In genomic region chr1:24133853-24134252, GRCm38 (mm10) we compare ENCODE assay signal across 11 mouse cellular contexts. TPM values are rescaled to one million over a fixed set of nuclear protein-coding genes. Genes with fewer than 3 reads are reported as not detected.
DNase-seq lines count a peak whose midpoint lies in the region; ATAC-seq lines count a peak whose summit lies in the region.
"Had no signal": no experiment of that assay in that cellular context is flagged by ENCODE, and none has a peak within 500 bp of the region (broad histone marks: within the 10 kb centered on the region; RNA-seq: fewer than 3 reads in every experiment).

No protein-coding gene starts in this region.

- intact Hi-C loops in heart, postnatal 10 days (cut with DNase I), result no loop called here

- 0 out of 2 replicates have a peak, but pooled peaks cover 3% of the 10 kb centered on the region for H3K27me3 ChIP-seq in heart, embryonic 13.5 days (replicated peaks)
- H3K27me3 ChIP-seq in embryonic facial prominence, embryonic 13.5 days, result no peaks in the 10 kb centered on the region
- H3K27me3 ChIP-seq in hindbrain, embryonic 12.5 days, result no peaks in the 10 kb centered on the region
- no peaks in the 10 kb centered on the region for H3K27me3 ChIP-seq in midbrain, embryonic 15.5 days (replicated peaks)
- no peaks in the 10 kb centered on the region for H3K27me3 ChIP-seq in liver, embryonic 11.5 days (replicated peaks; ENCODE audit: control insufficient read depth, insufficient read depth, low read length)

- no peak overlapping the region for H3K4me3 ChIP-seq in heart, embryonic 13.5 days
- H3K4me3 ChIP-seq in embryonic facial prominence, embryonic 13.5 days, result no peak overlapping the region
- H3K4me3 ChIP-seq in hindbrain, embryonic 12.5 days, result no peak overlapping the region
- 0 out of 2 replicates have a peak overlapping the region, but pooled peaks have one; percentile 5 for H3K4me3 ChIP-seq in midbrain, embryonic 15.5 days
- no peak overlapping the region for H3K4me3 ChIP-seq in liver, embryonic 11.5 days (ENCODE audit: low read depth, low read length)
- H3K4me3 ChIP-seq: myocyte had no signal

- H3K27ac ChIP-seq in heart, embryonic 13.5 days (replicated peaks), result no peak overlapping the region
- H3K27ac ChIP-seq in embryonic facial prominence, embryonic 13.5 days, result no peak overlapping the region
- no peak overlapping the region for H3K27ac ChIP-seq in hindbrain, embryonic 12.5 days
- no peak overlapping the region for H3K27ac ChIP-seq in midbrain, embryonic 15.5 days
- no peak overlapping the region for H3K27ac ChIP-seq in liver, embryonic 11.5 days (ENCODE audit: low read depth, low read length)

- no peak for ATAC-seq in heart, embryonic 13.5 days (ENCODE audit: extremely low read depth, insufficient number of reproducible peaks, low FRiP score, low TSS enrichment)
- no peak for ATAC-seq in embryonic facial prominence, embryonic 13.5 days (ENCODE audit: insufficient number of reproducible peaks, insufficient read depth, low FRiP score, low TSS enrichment, low read depth)
- ATAC-seq in hindbrain, embryonic 12.5 days (ENCODE audit: low FRiP score), result no peak
- ATAC-seq in midbrain, embryonic 15.5 days (replicated peaks), result no peak; the same call in 1 of the 2 replicates
- no peak for ATAC-seq in liver, embryonic 11.5 days (replicated peaks; ENCODE audit: low FRiP score)
- ATAC-seq: lung, postnatal 0 days had no signal

- DNase-seq in heart, postnatal 10 days, result no peak
- DNase-seq in liver, embryonic 11.5 days (ENCODE audit: low spot score), result no peak
- DNase-seq in urinary bladder, postnatal 36 days (ENCODE audit: low spot score in 2 of 2), result no peak
- DNase-seq: gastrocnemius, postnatal 10 days; right cerebral cortex, postnatal 25 days had no signal

- 0 out of 2 replicates have a peak, but pooled peaks cover 3% of the 10 kb centered on the region for H3K4me1 ChIP-seq in heart, embryonic 13.5 days
- no peaks in the 10 kb centered on the region for H3K4me1 ChIP-seq in embryonic facial prominence, embryonic 13.5 days
- no peaks in the 10 kb centered on the region for H3K4me1 ChIP-seq in hindbrain, embryonic 12.5 days
- no peaks in the 10 kb centered on the region for H3K4me1 ChIP-seq in midbrain, embryonic 15.5 days
- H3K4me1 ChIP-seq in liver, embryonic 11.5 days (replicated peaks; ENCODE audit: control insufficient read depth, insufficient read depth, low read length), result no peaks in the 10 kb centered on the region

- no peak overlapping the region for H3K9ac ChIP-seq in heart, embryonic 13.5 days
- no peak overlapping the region for H3K9ac ChIP-seq in embryonic facial prominence, embryonic 13.5 days
- no peak overlapping the region for H3K9ac ChIP-seq in hindbrain, embryonic 12.5 days
- H3K9ac ChIP-seq in midbrain, embryonic 15.5 days, result no peak overlapping the region
- no peak overlapping the region for H3K9ac ChIP-seq in liver, embryonic 11.5 days (ENCODE audit: low read depth, low read length)

- H3K4me2 ChIP-seq in heart, embryonic 13.5 days, result peak overlapping the region; percentile 28
- 0 out of 2 replicates have a peak overlapping the region, but pooled peaks have one; percentile 0 for H3K4me2 ChIP-seq in embryonic facial prominence, embryonic 13.5 days
- H3K4me2 ChIP-seq in hindbrain, embryonic 12.5 days (replicated peaks), result peak overlapping the region; percentile 9; the same call in 1 of the 2 replicates
- peak overlapping the region; percentile 31 for H3K4me2 ChIP-seq in midbrain, embryonic 15.5 days
- H3K4me2 ChIP-seq in liver, embryonic 11.5 days, result no peak overlapping the region

- H3K9me3 ChIP-seq in heart, embryonic 13.5 days, result no peaks in the 10 kb centered on the region
- no peaks in the 10 kb centered on the region for H3K9me3 ChIP-seq in embryonic facial prominence, embryonic 13.5 days
- H3K9me3 ChIP-seq in hindbrain, embryonic 12.5 days (replicated peaks), result no peaks in the 10 kb centered on the region
- H3K9me3 ChIP-seq in midbrain, embryonic 15.5 days, result no peaks in the 10 kb centered on the region
- H3K9me3 ChIP-seq in liver, embryonic 11.5 days (ENCODE audit: control insufficient read depth, low read length), result no peaks in the 10 kb centered on the region

- H3K36me3 ChIP-seq in heart, embryonic 13.5 days, result no peaks in the 10 kb centered on the region
- H3K36me3 ChIP-seq in embryonic facial prominence, embryonic 13.5 days, result no peaks in the 10 kb centered on the region
- H3K36me3 ChIP-seq in hindbrain, embryonic 12.5 days, result no peaks in the 10 kb centered on the region
- H3K36me3 ChIP-seq in midbrain, embryonic 15.5 days (replicated peaks), result no peaks in the 10 kb centered on the region
- no peaks in the 10 kb centered on the region for H3K36me3 ChIP-seq in liver, embryonic 11.5 days (ENCODE audit: control insufficient read depth, insufficient read depth, low read length)

- 34% methylated on average over 19 of the region's 19 CpGs for WGBS in heart, embryonic 13.5 days
- WGBS in embryonic facial prominence, embryonic 13.5 days, result 48% methylated on average over 19 of the region's 19 CpGs
- 26% methylated on average over 19 of the region's 19 CpGs for WGBS in hindbrain, embryonic 12.5 days
- WGBS in midbrain, embryonic 15.5 days, result 42% methylated on average over 19 of the region's 19 CpGs
- 40% methylated on average over 19 of the region's 19 CpGs for WGBS in liver, embryonic 11.5 days

RNA-seq across cellular contexts. Expression of gene Fam135a, which starts 33.7 kb away (rescaled TPM):
- polyA plus RNA-seq in heart, embryonic 13.5 days (2015; fragmentation: Nextera tagmentation; extraction: Ambion mirVana), result 22.0 and 24.2 TPM in 2 replicates
- 10 to 100 TPM; 31.0 to 34.4 TPM for total RNA-seq in heart, postnatal 10 days (2021)
- polyA plus RNA-seq in embryonic facial prominence, embryonic 13.5 days (2015; fragmentation: Nextera tagmentation; extraction: Ambion mirVana), result 40.7 and 45.1 TPM in 2 replicates
- polyA plus RNA-seq in hindbrain, embryonic 12.5 days (2016; fragmentation: Nextera tagmentation; extraction: Ambion mirVana), result 46.1 and 47.6 TPM in 2 replicates
- polyA plus RNA-seq in midbrain, embryonic 15.5 days (2015; fragmentation: Nextera tagmentation; extraction: Ambion mirVana), result 23.9 and 27.7 TPM in 2 replicates
- 13.1 and 16.0 TPM in 2 replicates for polyA plus RNA-seq in liver, embryonic 11.5 days (2014; fragmentation: Nextera tagmentation; extraction: Ambion mirVana)

RNA-seq across cellular contexts. Expression of gene Col9a1, which starts 43.6 kb away (rescaled TPM):
- polyA plus RNA-seq in heart, embryonic 13.5 days (2015; fragmentation: Nextera tagmentation; extraction: Ambion mirVana), result 13.1 and 13.8 TPM in 2 replicates
- total RNA-seq in heart, postnatal 10 days (2021), result under 1 TPM; 0.53 to 0.92 TPM
- 106 and 144 TPM in 2 replicates for polyA plus RNA-seq in embryonic facial prominence, embryonic 13.5 days (2015; fragmentation: Nextera tagmentation; extraction: Ambion mirVana)
- 101 and 107 TPM in 2 replicates for polyA plus RNA-seq in hindbrain, embryonic 12.5 days (2016; fragmentation: Nextera tagmentation; extraction: Ambion mirVana)
- polyA plus RNA-seq in midbrain, embryonic 15.5 days (2015; fragmentation: Nextera tagmentation; extraction: Ambion mirVana), result 1.1 and 1.2 TPM in 2 replicates
- 2.8 and 3.2 TPM in 2 replicates for polyA plus RNA-seq in liver, embryonic 11.5 days (2014; fragmentation: Nextera tagmentation; extraction: Ambion mirVana)
- polyA plus RNA-seq: myocyte had no signal
